Mouse (Mus musculus) CH12F3 (cell line): ENCODE measurements around the gene Grm2.
"Not testable (repeated sequence)": the region's sequence is repeated elsewhere in the genome, so short reads cannot be mapped to it uniquely, and the experiment has no call there.

Experiments
- in situ Hi-C: fragments of 300-500 bp; cut with MboI; formaldehyde crosslinking; loops from 2 replicates; pipeline ENCODE4 v1.14.3; 2020; ENCODE audit warnings: low sequenced_read_pairs

The Grm2 gene

GRCm38 (mm10) chr9:106656820-106657219 is 938 bp upstream of the Grm2 start:
- in situ Hi-C loops, result no loop called here

- in situ Hi-C loops, result no loop called here
Measured at GRCm38 (mm10) chr9:106652720-106653119, 3.2 kb downstream of the Grm2 start.

- in situ Hi-C loops, result no loop called here
Measured at GRCm38 (mm10) chr9:106647226-106647625, 8.7 kb downstream of the Grm2 start.

- in situ Hi-C loops, result no loop called here
Measured at GRCm38 (mm10) chr9:106645684-106646271, 10.1 kb downstream of the Grm2 start.

GRCm38 (mm10) chr9:106643787-106644186 is 12.1 kb downstream of the Grm2 start:
- in situ Hi-C loops, result no loop called here

- in situ Hi-C loops, result no loop called here
Measured at GRCm38 (mm10) chr9:106643128-106643527, 12.8 kb downstream of the Grm2 start.

GRCm38 (mm10) chr9:106641346-106641745 is 14.5 kb downstream of the Grm2 start:
- in situ Hi-C loops, result no loop called here

- in situ Hi-C loops, result no loop called here
Measured at GRCm38 (mm10) chr9:106638154-106638553, 17.7 kb downstream of the Grm2 start.

- in situ Hi-C loops, result no loop called here
Measured at GRCm38 (mm10) chr9:106632185-106632584, 23.7 kb downstream of the Grm2 start.

GRCm38 (mm10) chr9:106627796-106628195 is 28.1 kb downstream of the Grm2 start:
- in situ Hi-C loops, result not testable (repeated sequence)

GRCm38 (mm10) chr9:106626282-106626681 is 29.6 kb downstream of the Grm2 start, which contains the start of gene Iqcf6:
TSS of gene Iqcf6 (plus strand) at chr9:106626582.
- in situ Hi-C loops, result no loop called here

- in situ Hi-C loops, result no loop called here
Measured at GRCm38 (mm10) chr9:106617496-106617895, 38.4 kb downstream of the Grm2 start.

GRCm38 (mm10) chr9:106616306-106616705 is 39.6 kb downstream of the Grm2 start:
- in situ Hi-C loops, result no loop called here

- in situ Hi-C loops, result no loop called here
Measured at GRCm38 (mm10) chr9:106614616-106615015, 41.3 kb downstream of the Grm2 start.

- in situ Hi-C loops, result no loop called here
Measured at GRCm38 (mm10) chr9:106613951-106614350, 41.9 kb downstream of the Grm2 start.

GRCm38 (mm10) chr9:106610727-106611126 is 45.2 kb downstream of the Grm2 start:
- in situ Hi-C loops, result no loop called here

GRCm38 (mm10) chr9:106600546-106600945 is 55.3 kb downstream of the Grm2 start:
- in situ Hi-C loops, result no loop called here

GRCm38 (mm10) chr9:106598466-106598865 is 57.4 kb downstream of the Grm2 start:
- in situ Hi-C loops, result no loop called here

GRCm38 (mm10) chr9:106595836-106596235 is 60.0 kb downstream of the Grm2 start:
- in situ Hi-C loops, result no loop called here

GRCm38 (mm10) chr9:106595402-106595801 is 60.5 kb downstream of the Grm2 start:
- in situ Hi-C loops, result not testable (repeated sequence)
